Mouse (Mus musculus) inflammation-experienced regulatory T-cells (primary cell): ENCODE results near the gene Focad. TPM values are rescaled to one million over a fixed set of nuclear protein-coding genes. Genes with fewer than 3 reads are reported as not detected.

Source experiments
- polyA plus RNA-seq, 2 experiments: library from polyadenylated mRNA; unstranded; fragments of 100-300 nt; shearing (Covaris generic); gene quantifications; one replicate each; pipeline ENCODE4 v1.2.1; 2017

Gene Focad
- polyA plus RNA-seq, result 10 to 100 TPM; 15.9 to 20.8 TPM

DNA sequence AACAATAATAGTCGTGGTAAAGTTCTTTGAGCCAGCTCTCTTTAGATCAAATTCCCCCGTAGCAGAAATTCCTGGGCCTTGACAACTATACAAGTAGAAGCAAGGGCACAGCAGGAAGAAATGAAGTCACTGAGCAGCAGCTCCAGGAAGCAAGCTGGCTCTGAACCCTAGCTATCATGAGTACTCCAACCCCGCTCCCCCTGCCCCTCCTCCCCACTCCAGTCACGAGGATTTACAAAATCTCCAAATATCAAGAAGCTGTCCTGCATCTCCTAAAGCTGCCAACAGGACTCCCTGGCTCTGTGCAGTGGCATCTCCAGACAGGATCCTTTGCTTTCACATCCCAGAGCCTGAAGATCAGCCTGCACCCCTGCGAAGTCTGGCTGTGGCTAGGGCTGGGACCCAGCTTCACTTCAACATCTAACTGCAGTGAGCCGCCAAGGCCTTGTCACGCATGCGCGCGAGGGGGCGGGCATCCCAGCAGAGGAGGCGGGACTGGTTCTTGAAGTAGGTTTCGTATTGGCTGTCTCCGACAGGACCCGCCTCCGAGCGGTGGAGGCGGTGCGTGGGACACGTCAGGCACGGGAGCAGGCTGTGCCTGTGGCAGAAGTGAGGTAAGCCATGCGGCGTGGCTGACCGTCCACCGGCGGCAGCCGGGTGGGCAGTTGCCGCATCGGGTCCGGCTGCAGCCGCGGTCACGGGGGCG is at the start of gene Focad:
Gene Focad, plus strand, starts transcription at position 568 of the 706 bp plus-strand sequence.

DNA sequence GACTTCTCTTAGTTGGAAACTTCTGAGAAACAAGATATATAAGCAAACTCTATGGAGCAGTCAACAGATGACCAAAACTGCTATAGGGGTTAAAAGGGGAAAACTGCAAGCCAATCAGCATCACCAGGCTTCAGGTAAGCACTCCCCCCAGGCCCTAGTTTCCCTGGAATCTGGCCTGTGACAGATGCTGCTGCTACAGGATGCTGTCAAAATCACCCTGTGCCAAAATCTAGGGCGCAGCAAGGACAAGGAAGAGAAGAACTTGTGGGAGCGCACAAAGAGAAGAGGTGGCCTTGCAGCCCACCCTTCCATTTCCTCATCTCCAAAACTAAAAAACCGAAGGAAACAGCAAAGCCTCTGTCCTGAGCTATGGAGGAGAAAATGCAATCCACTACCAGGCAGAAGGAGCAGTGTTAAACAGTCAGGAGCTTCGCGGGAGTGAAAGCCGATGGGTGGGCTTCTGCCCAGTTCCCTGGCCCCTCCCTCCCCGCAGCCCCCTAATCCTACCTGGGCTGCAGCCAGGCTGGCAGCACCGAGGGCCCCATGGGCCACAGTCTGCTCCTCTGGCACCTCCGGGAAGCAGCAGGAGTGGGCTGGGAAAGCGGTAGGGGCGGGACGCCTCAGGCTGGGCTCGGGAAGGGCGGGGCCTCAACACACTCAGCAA is 344.0 kb downstream of the Focad start, which contains the start of gene Hacd4:
Gene Hacd4, minus strand, starts transcription at position 603 of the 664 bp plus-strand sequence.

Other genes with a start within 250 kb of the Focad start
- 100 to 1,000 TPM; 151 to 171 TPM for gene Mllt3, start 61.3 kb upstream of the Focad start, polyA plus RNA-seq